Mouse (Mus musculus) heart, embryonic 11.5 days (tissue): Measurements from ENCODE around the gene Tet2. TPM values are rescaled to one million over a fixed set of nuclear protein-coding genes. Genes with fewer than 3 reads are reported as not detected.

ENCODE experiments used
- ATAC-seq: fragments of 200-750 bp; cut with Nextera tagmentation; replicated peaks from 2 replicates; pipeline ENCODE4 v1.8.0; 2017; ENCODE audit warnings: moderate library complexity; ENCODE audit not compliant: insufficient number of reproducible peaks, low FRiP score, low TSS enrichment
- H3K27ac ChIP-seq: fragments of 300-500 bp; sonication (generic); 2 replicates; pipeline ENCODE4 v1.5.1; 2014; ENCODE audit warnings: mild to moderate bottlenecking, low read depth, low read length
- H3K27me3 ChIP-seq: fragments of 300-500 bp; sonication (generic); 2 replicates; pipeline ENCODE4 v1.6.1; 2014; ENCODE audit warnings: mild to moderate bottlenecking, low read length, mixed read lengths; ENCODE audit not compliant: control insufficient read depth, insufficient read depth
- H3K36me3 ChIP-seq: fragments of 300-500 bp; sonication (generic); 2 replicates; pipeline ENCODE4 v1.6.1; 2014; ENCODE audit warnings: mild to moderate bottlenecking, low read length, moderate library complexity, mixed read lengths; ENCODE audit not compliant: control insufficient read depth, insufficient read depth
- H3K4me1 ChIP-seq: fragments of 300-500 bp; sonication (generic); 2 replicates; pipeline ENCODE4 v1.6.1; 2014; ENCODE audit warnings: low read length; ENCODE audit not compliant: control insufficient read depth, insufficient read depth
- H3K4me2 ChIP-seq: fragments of 300-500 bp; sonication (generic); 2 replicates; pipeline ENCODE4 v1.6.1; 2014; ENCODE audit warnings: mild to moderate bottlenecking, moderate library complexity
- H3K4me3 ChIP-seq: fragments of 300-500 bp; sonication (generic); 2 replicates; pipeline ENCODE4 v1.5.1; 2014; ENCODE audit warnings: low read depth, low read length
- H3K9ac ChIP-seq: fragments of 300-500 bp; sonication (generic); 2 replicates; pipeline ENCODE4 v1.6.1; 2014; ENCODE audit warnings: mild to moderate bottlenecking, low read depth, low read length, moderate library complexity
- H3K9me3 ChIP-seq: fragments of 300-500 bp; sonication (generic); replicated peaks from 2 replicates; pipeline ENCODE4 v1.6.1; 2016; ENCODE audit warnings: low read length; ENCODE audit not compliant: control insufficient read depth
- WGBS: fragments of 180-500 bp; shearing (Covaris S2); extraction: QIAGEN DNeasy Blood & Tissue Kit; methylation state at CpG from one replicate; pipeline ENCODE4 v1.1.7; 2014; ENCODE audit not compliant: insufficient replicate concordance; 5-methylcytosine and 5-hydroxymethylcytosine counted together
- microRNA-seq: library from miRNA; unstranded; fragments of <30 nt; microRNA quantifications from one replicate; pipeline ENCODE4, GENCODE M21; 2016; ENCODE audit warnings: borderline number of aligned reads
- polyA plus RNA-seq: library from polyadenylated mRNA; unstranded; fragments of >200 nt; fragmentation: Nextera tagmentation; extraction: Ambion mirVana; gene quantifications from 2 replicates; pipeline ENCODE4 v1.2.1, GENCODE M21; 2014

The Tet2 gene
- polyA plus RNA-seq, 1 experiment from 2014 or later = 19.4 TPM

- Histone ChIP-seq H3K4me2 (no peak overlapping the region), H3K9ac (no peak overlapping the region), H3K27me3 (no peaks in the 10 kb centered on the region), H3K36me3 (no peaks in the 10 kb centered on the region), H3K27ac (no peak overlapping the region), H3K9me3 (no peaks in the 10 kb centered on the region), H3K4me3 (no peak overlapping the region), H3K4me1 (no peaks in the 10 kb centered on the region)
- 69% methylated on average over 1 of the region's 1 CpGs for WGBS
- no peak for ATAC-seq
Measured at GRCm38 (mm10) chr3:133435774-133436148, 109.2 kb downstream of the Tet2 start.

GRCm38 (mm10) chr3:133435141-133435773 is 109.7 kb downstream of the Tet2 start:
- no peaks in the 10 kb centered on the region for H3K4me1 ChIP-seq
- no peaks in the 10 kb centered on the region for H3K27me3 ChIP-seq
- no peaks in the 10 kb centered on the region for H3K36me3 ChIP-seq
- no peaks in the 10 kb centered on the region for H3K9me3 ChIP-seq
- H3K4me2 ChIP-seq = no peak overlapping the region
- no peak overlapping the region for H3K27ac ChIP-seq
- ATAC-seq = no peak
- H3K9ac ChIP-seq = no peak overlapping the region
- 82% methylated on average over 6 of the region's 6 CpGs for WGBS
- H3K4me3 ChIP-seq = no peak overlapping the region

- Histone ChIP-seq H3K9me3 (no peaks in the 10 kb centered on the region), H3K4me1 (no peaks in the 10 kb centered on the region), H3K27ac (no peak overlapping the region), H3K36me3 (no peaks in the 10 kb centered on the region), H3K27me3 (no peaks in the 10 kb centered on the region), H3K4me2 (no peak overlapping the region), H3K9ac (no peak overlapping the region), H3K4me3 (no peak overlapping the region)
- WGBS = 74% methylated on average over 4 of the region's 4 CpGs
- ATAC-seq = no peak
Measured at GRCm38 (mm10) chr3:133429394-133430173, 115.4 kb downstream of the Tet2 start.

GRCm38 (mm10) chr3:133428003-133428402 is 116.9 kb downstream of the Tet2 start:
- Histone ChIP-seq H3K27me3 (no peaks in the 10 kb centered on the region), H3K9ac (no peak overlapping the region), H3K4me3 (no peak overlapping the region), H3K27ac (no peak overlapping the region), H3K4me1 (no peaks in the 10 kb centered on the region), H3K4me2 (no peak overlapping the region), H3K36me3 (no peaks in the 10 kb centered on the region), H3K9me3 (no peaks in the 10 kb centered on the region)
- no peak for ATAC-seq
- 68% methylated on average over 4 of the region's 4 CpGs for WGBS

GRCm38 (mm10) chr3:133423073-133423472 is 121.9 kb downstream of the Tet2 start:
- no peaks in the 10 kb centered on the region for H3K9me3 ChIP-seq
- no peak overlapping the region for H3K4me3 ChIP-seq
- no peaks in the 10 kb centered on the region for H3K4me1 ChIP-seq
- H3K36me3 ChIP-seq = no peaks in the 10 kb centered on the region
- H3K4me2 ChIP-seq = no peak overlapping the region
- no peaks in the 10 kb centered on the region for H3K27me3 ChIP-seq
- no peak overlapping the region for H3K9ac ChIP-seq
- ATAC-seq = no peak
- no peak overlapping the region for H3K27ac ChIP-seq

- 73% methylated on average over 4 of the region's 4 CpGs for WGBS
- ATAC-seq = no peak
Measured at GRCm38 (mm10) chr3:133414747-133415146, 130.2 kb downstream of the Tet2 start.

More at GRCm38 (mm10) chr3:133414747-133415146, 130.2 kb downstream of the Tet2 start:
- no peaks in the 10 kb centered on the region for H3K4me1 ChIP-seq
- H3K4me2 ChIP-seq = no peak overlapping the region
- H3K4me3 ChIP-seq = no peak overlapping the region
- H3K27ac ChIP-seq = no peak overlapping the region
- H3K27me3 ChIP-seq = no peaks in the 10 kb centered on the region
- no peak overlapping the region for H3K9ac ChIP-seq
- H3K9me3 ChIP-seq = no peaks in the 10 kb centered on the region
- no peaks in the 10 kb centered on the region for H3K36me3 ChIP-seq

Small RNA genes within 50 kb of the gene (microRNA-seq; reads per million reads assigned to microRNA genes)
- gene Gm25042 = not detected

Other genes starting within 250 kb of the Tet2 start
- gene Ppa2, start 235.0 kb downstream of the Tet2 start, polyA plus RNA-seq = 98.5 and 105 TPM in 2 replicates